Mouse (Mus musculus): Measurements from ENCODE around the gene Ptgds. TPM values are rescaled to one million over a fixed set of nuclear protein-coding genes. Genes with fewer than 3 reads are reported as not detected.

The Ptgds gene
- 1 to 10 TPM; 1.1 to 3.1 TPM for total RNA-seq (2021)
- long read RNA-seq, experiment 1, result 0 reads
- long read RNA-seq, experiment 2, partial matches to known transcripts, result 0 of 4 reads
- long read RNA-seq, experiment 2, other reads (novel, unspliced or antisense), result 0 of 4 reads

- no peak for DNase-seq (ENCODE audit: low spot score in 2 of 2)
Measured at GRCm38 (mm10) chr2:25469969-25470368, at the start of gene Ptgds. Gene Ptgds, minus strand, starts transcription at chr2:25470046.

GRCm38 (mm10) chr2:25509912-25510311, 40.1 kb upstream of the Ptgds start:
- DNase-seq (ENCODE audit: low spot score in 2 of 2), result no peak

GRCm38 (mm10) chr2:25506964-25507363, 37.1 kb upstream of the Ptgds start:
- DNase-seq (ENCODE audit: low spot score in 2 of 2), result no peak

GRCm38 (mm10) chr2:25505860-25506259, 36.0 kb upstream of the Ptgds start:
- DNase-seq (ENCODE audit: low spot score in 2 of 2), result no peak

- no peak for DNase-seq (ENCODE audit: low spot score in 2 of 2)
Measured at GRCm38 (mm10) chr2:25505000-25505399, 35.2 kb upstream of the Ptgds start.

- no peak for DNase-seq (ENCODE audit: low spot score in 2 of 2)
Measured at GRCm38 (mm10) chr2:25504538-25504937, 34.7 kb upstream of the Ptgds start.

GRCm38 (mm10) chr2:25502726-25503125, 32.9 kb upstream of the Ptgds start:
- no peak for DNase-seq (ENCODE audit: low spot score in 2 of 2)

- DNase-seq (ENCODE audit: low spot score in 2 of 2), result no peak
Measured at GRCm38 (mm10) chr2:25501593-25502486, 32.0 kb upstream of the Ptgds start, which contains the start of gene C8g. Gene C8g, minus strand, starts transcription at chr2:25501719.

- DNase-seq (ENCODE audit: low spot score in 2 of 2), result peak; percentile 74 to 76
Measured at GRCm38 (mm10) chr2:25500576-25501405, 30.9 kb upstream of the Ptgds start, which contains the start of gene Fbxw5. Gene Fbxw5, plus strand, starts transcription at chr2:25500750.

- DNase-seq (ENCODE audit: low spot score in 2 of 2), result no peak
Measured at GRCm38 (mm10) chr2:25500071-25500575, 30.3 kb upstream of the Ptgds start.

- no peak for DNase-seq (ENCODE audit: low spot score in 2 of 2)
Measured at GRCm38 (mm10) chr2:25498622-25499478, 29.0 kb upstream of the Ptgds start.

- no peak for DNase-seq (ENCODE audit: low spot score in 2 of 2)
Measured at GRCm38 (mm10) chr2:25497846-25498575, 28.2 kb upstream of the Ptgds start.

- no peak for DNase-seq (ENCODE audit: low spot score in 2 of 2)
Measured at GRCm38 (mm10) chr2:25496462-25496861, 26.6 kb upstream of the Ptgds start.

- no peak for DNase-seq (ENCODE audit: low spot score in 2 of 2)
Measured at GRCm38 (mm10) chr2:25493476-25493961, 23.7 kb upstream of the Ptgds start, which contains the start of gene Lcn12. Gene Lcn12, minus strand, starts transcription at chr2:25493911.

GRCm38 (mm10) chr2:25492988-25493387, 23.1 kb upstream of the Ptgds start:
- no peak for DNase-seq (ENCODE audit: low spot score in 2 of 2)

- DNase-seq (ENCODE audit: low spot score in 2 of 2), result peak in 1 of 2 experiments; percentile 37
Measured at GRCm38 (mm10) chr2:25488671-25489068, 18.8 kb upstream of the Ptgds start.

GRCm38 (mm10) chr2:25487965-25488670, 18.3 kb upstream of the Ptgds start:
- no peak for DNase-seq (ENCODE audit: low spot score in 2 of 2)

GRCm38 (mm10) chr2:25484901-25485647, 15.2 kb upstream of the Ptgds start:
- DNase-seq (ENCODE audit: low spot score in 2 of 2), result no peak
